Mouse (Mus musculus) stomach, embryonic 16.5 days (tissue): ENCODE measurements around the gene Ccr8. TPM values are rescaled to one million over a fixed set of nuclear protein-coding genes. Genes with fewer than 3 reads are reported as not detected.

Experiments used
- ATAC-seq: fragments of 200-750 bp; cut with Nextera tagmentation; 2 replicates; pipeline ENCODE4 v1.8.0; 2017; ENCODE audit warnings: moderate number of reproducible peaks, moderate TSS enrichment; ENCODE audit not compliant: insufficient read depth, low FRiP score
- H3K27ac ChIP-seq: fragments of 300-500 bp; sonication (generic); 2 replicates; pipeline ENCODE4 v1.5.1; 2014; ENCODE audit warnings: low read length
- H3K27me3 ChIP-seq: fragments of 300-500 bp; sonication (generic); 2 replicates; pipeline ENCODE4 v1.6.1; 2014; ENCODE audit warnings: low read length, control low read depth, mixed read lengths; ENCODE audit not compliant: control insufficient read depth, insufficient read depth
- H3K36me3 ChIP-seq: fragments of 300-500 bp; sonication (generic); 2 replicates; pipeline ENCODE4 v1.6.1; 2014; ENCODE audit warnings: low read length; ENCODE audit not compliant: control insufficient read depth, insufficient read depth
- H3K4me1 ChIP-seq: fragments of 300-500 bp; sonication (generic); 2 replicates; pipeline ENCODE4 v1.6.1; 2014; ENCODE audit warnings: low read length, control low read depth, mixed read lengths; ENCODE audit not compliant: control insufficient read depth, insufficient read depth
- H3K4me2 ChIP-seq: fragments of 300-500 bp; sonication (generic); 2 replicates; pipeline ENCODE4 v1.6.1; 2014; ENCODE audit warnings: low read depth, low read length, mixed read lengths
- H3K4me3 ChIP-seq: fragments of 300-500 bp; sonication (generic); replicated peaks from 2 replicates; pipeline ENCODE4 v1.5.1; 2014; ENCODE audit warnings: mild to moderate bottlenecking, low read length
- H3K9ac ChIP-seq: fragments of 300-500 bp; sonication (generic); 2 replicates; pipeline ENCODE4 v1.6.1; 2014; ENCODE audit warnings: low read length
- H3K9me3 ChIP-seq: fragments of 300-500 bp; sonication (generic); replicated peaks from 2 replicates; pipeline ENCODE4 v1.6.1; 2016; ENCODE audit warnings: low read length, control low read depth; ENCODE audit not compliant: control insufficient read depth
- WGBS: fragments of 180-500 bp; shearing (Covaris S2); extraction: QIAGEN DNeasy Blood & Tissue Kit; methylation state at CpG from one replicate; pipeline ENCODE4 v1.1.7; 2014; 5-methylcytosine and 5-hydroxymethylcytosine counted together
- polyA plus RNA-seq: library from polyadenylated mRNA; unstranded; fragments of >200 nt; fragmentation: Nextera tagmentation; extraction: Ambion mirVana; gene quantifications from 2 replicates; pipeline ENCODE4 v1.2.1, GENCODE M21; 2015

Gene Ccr8
- polyA plus RNA-seq, result 0.97 and 1.0 TPM in 2 replicates

DNA sequence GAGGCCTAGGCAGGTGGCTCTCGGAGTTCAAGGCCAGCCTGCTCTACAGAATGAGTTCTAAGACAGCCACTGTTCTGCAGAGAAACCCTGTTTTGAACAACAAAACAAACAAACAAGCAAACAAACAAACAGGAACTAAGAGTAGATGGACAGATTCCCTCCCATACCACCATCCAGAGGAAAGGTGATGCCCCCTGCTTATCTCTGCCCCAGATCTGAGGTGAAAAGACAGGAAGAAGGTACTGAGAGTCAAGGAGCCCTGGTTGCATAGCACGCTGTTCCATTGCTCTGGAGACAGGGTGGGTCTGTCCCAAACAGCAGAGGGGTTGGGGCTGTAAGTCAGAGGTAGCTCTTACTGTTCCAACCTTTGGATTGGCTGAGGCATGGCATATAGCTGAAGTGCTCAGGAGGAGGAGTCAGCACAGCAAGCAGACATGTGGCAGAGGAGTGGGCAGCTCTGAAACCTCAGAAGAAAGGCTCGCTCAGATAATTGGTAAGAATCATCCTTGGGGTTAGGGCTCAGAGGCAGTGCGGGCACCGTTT lies at the start of gene Ccr8:
Gene Ccr8 (plus strand): TSS at position 419 of the 543 bp plus-strand sequence.
- Histone ChIP-seq H3K27me3 (no peaks in the 10 kb centered on the region), H3K4me3 (no peak within 1 kb of the TSS), H3K36me3 (no peaks in the 10 kb centered on the region), H3K9me3 (no peaks in the 10 kb centered on the region), H3K27ac (no peak within 1 kb of the TSS), H3K4me2 (no peak within 1 kb of the TSS), H3K9ac (no peak within 1 kb of the TSS; the same call in 1 of the 2 replicates), H3K4me1 (no peaks in the 10 kb centered on the region)
- no peak for ATAC-seq
- WGBS, result 75% methylated on average over 5 of the region's 5 CpGs

DNA sequence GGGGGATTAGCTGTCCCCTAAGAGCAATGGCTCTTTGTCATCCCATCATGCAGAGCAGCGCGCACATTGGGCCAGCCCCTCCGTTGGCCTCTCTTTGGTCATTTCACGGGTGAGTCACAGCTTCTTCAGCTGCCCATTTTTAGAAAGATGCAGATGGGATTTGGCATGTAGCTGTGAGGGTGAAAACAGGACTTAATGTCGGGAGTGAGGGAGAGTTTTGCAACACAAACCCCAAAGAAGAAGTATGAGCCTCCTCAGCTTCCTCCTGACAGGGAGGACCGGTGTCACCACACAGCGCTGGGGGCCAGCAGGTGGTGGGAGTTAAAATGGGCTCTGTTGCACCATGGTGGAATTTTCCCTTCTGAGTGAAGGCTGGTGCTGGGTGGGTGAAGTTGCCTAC lies 48.8 kb upstream of the Ccr8 start:
- Histone ChIP-seq H3K4me1 (no peaks in the 10 kb centered on the region), H3K4me3 (no peak overlapping the region), H3K36me3 (no peaks in the 10 kb centered on the region), H3K27me3 (no peaks in the 10 kb centered on the region), H3K9me3 (no peaks in the 10 kb centered on the region), H3K4me2 (no peak overlapping the region), H3K27ac (no peak overlapping the region), H3K9ac (no peak overlapping the region)
- no peak for ATAC-seq
- WGBS, result 79% methylated on average over 7 of the region's 7 CpGs

DNA sequence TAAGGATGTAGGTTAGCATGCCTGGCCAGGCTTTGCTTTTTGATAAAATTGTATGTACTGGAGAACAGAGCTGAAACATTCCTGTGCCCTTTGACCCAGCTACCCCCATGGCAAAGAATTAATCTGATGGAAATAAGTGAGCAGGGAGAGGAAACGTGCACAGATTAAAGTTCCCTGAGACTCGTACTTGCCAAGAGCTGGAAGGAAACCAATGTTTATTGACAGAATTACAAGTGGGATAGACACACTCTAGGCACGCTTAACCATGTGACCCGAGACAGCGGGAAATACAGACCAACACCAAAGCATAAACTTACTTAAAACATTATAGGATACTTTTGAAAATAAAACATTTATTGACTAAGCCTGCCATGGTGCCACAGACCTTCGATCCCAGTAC lies 43.4 kb upstream of the Ccr8 start:
- Histone ChIP-seq H3K27ac (no peak overlapping the region), H3K27me3 (no peaks in the 10 kb centered on the region), H3K9me3 (no peaks in the 10 kb centered on the region), H3K9ac (no peak overlapping the region), H3K36me3 (no peaks in the 10 kb centered on the region), H3K4me1 (no peaks in the 10 kb centered on the region), H3K4me2 (no peak overlapping the region), H3K4me3 (no peak overlapping the region)
- 0 out of 2 replicates have a peak, but pooled peaks have one; percentile 59 for ATAC-seq
- WGBS, result 53% methylated on average over 6 of the region's 6 CpGs

DNA sequence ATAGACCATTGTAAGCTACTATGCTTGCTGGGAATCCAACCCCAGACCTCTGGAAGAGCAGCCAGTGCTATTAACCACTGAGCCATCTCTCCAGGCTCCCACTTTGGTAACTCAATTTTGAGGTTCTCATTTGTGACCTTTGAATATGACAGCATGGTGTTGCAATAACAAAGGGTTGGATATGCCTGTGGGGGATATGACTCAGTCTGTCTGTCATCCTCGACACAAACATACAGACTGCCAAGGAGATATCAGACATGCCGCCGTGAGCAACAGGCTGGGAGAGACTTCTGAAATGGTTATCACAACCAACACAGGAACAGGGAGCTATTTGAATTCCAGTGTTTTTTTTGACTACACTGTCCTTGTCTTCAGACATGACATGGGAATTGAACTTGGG lies 42.5 kb upstream of the Ccr8 start:
- no peaks in the 10 kb centered on the region for H3K36me3 ChIP-seq
- H3K9me3 ChIP-seq, result no peaks in the 10 kb centered on the region
- no peak overlapping the region for H3K9ac ChIP-seq
- H3K4me2 ChIP-seq, result no peak overlapping the region
- ATAC-seq, result no peak
- H3K4me1 ChIP-seq, result no peaks in the 10 kb centered on the region
- H3K27ac ChIP-seq, result no peak overlapping the region
- no peaks in the 10 kb centered on the region for H3K27me3 ChIP-seq
- no peak overlapping the region for H3K4me3 ChIP-seq
- 64% methylated on average over 3 of the region's 3 CpGs for WGBS

DNA sequence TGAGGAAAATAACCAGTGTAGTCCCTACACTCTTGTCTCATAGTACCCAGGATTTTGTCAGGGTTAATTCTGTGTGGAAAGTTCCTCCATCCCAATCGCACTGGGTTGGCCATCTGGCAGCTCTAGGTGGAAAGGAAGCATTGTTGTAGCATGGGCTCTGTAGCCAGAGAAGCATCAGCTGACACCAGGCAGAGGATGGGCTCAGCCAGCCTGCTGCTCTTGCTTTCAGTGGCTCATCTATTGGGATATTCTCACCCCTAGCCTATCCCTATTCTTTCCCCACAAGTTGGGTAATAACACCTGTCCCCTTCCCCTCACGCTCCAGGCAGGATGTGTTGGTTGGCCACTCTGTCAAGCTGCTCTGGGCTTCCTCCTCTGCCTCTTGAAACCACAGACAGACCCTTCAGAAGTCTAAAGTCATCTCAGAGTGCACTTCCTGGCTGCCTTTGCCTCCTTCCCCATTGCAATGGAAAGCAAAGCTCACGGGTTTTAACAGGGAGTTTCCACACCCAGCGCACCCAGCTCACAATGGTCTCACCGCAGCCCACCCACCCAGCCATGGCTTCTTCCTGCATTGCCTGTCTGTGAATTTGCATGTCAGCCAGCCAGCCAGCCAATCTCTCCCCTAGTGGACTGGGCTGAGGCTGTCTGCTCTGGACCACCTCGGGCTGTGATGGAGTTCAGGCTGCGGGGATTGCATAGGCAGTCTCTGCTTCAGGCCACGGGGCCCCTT lies 37.2 kb upstream of the Ccr8 start:
- H3K9ac ChIP-seq, result no peak overlapping the region
- no peaks in the 10 kb centered on the region for H3K36me3 ChIP-seq
- H3K9me3 ChIP-seq, result no peaks in the 10 kb centered on the region
- whole genome bisulfite sequencing, result 50% methylated on average over 8 of the region's 8 CpGs
- no peak for ATAC-seq
- H3K4me1 ChIP-seq, result no peaks in the 10 kb centered on the region
- H3K27ac ChIP-seq, result no peak overlapping the region
- H3K4me3 ChIP-seq, result no peak overlapping the region
- no peaks in the 10 kb centered on the region; the same call in 1 of the 2 replicates for H3K27me3 ChIP-seq
- H3K4me2 ChIP-seq, result no peak overlapping the region

DNA sequence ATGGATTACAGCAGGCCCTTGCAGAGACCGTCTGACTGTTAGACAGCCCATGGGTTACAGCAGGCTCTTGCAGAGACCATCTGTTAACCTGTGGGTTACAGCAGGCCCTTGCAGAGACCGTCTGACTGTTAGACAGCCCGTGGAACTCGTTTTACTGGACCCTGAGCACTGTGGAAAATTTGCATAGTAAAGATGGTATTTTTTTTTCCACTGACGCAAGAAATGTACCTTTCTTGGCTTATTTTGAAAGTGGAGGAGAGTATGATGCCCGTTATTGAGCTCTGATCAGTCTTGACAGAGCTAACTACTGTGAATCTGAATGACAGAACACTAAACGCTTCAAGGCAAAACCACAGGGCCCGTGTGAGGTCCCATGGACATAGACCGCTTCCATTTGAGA lies 35.7 kb upstream of the Ccr8 start:
- H3K4me3 ChIP-seq, result no peak overlapping the region
- WGBS, result 65% methylated on average over 9 of the region's 9 CpGs
- no peaks in the 10 kb centered on the region for H3K36me3 ChIP-seq
- no peaks in the 10 kb centered on the region for H3K4me1 ChIP-seq
- no peak overlapping the region for H3K9ac ChIP-seq
- no peak for ATAC-seq
- H3K27me3 ChIP-seq, result no peaks in the 10 kb centered on the region; the same call in 1 of the 2 replicates
- H3K9me3 ChIP-seq, result no peaks in the 10 kb centered on the region
- no peak overlapping the region for H3K27ac ChIP-seq
- H3K4me2 ChIP-seq, result no peak overlapping the region

DNA sequence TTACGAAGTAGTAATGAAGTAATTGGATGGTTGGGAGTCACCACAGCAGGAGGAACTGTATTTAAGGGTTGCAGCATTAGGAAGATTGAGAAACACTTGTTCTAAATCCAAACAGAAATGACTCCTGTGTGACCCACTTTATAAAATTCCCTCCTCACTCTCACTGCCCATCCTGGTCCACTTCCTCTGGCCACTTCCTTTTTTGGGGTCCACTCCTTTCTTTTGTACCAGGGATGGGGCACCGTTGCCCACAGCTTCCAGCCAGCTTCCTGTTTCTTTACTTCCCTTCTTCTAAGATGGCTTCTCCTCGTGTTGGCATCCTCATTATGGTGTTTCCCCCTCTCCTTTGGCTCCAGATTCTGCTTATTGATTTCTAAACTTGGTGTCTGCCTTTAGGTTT lies 33.2 kb upstream of the Ccr8 start:
- Histone ChIP-seq H3K36me3 (no peaks in the 10 kb centered on the region), H3K9me3 (no peaks in the 10 kb centered on the region), H3K4me3 (no peak overlapping the region), H3K27ac (no peak overlapping the region), H3K4me2 (no peak overlapping the region), H3K9ac (no peak overlapping the region), H3K27me3 (no peaks in the 10 kb centered on the region; the same call in 1 of the 2 replicates), H3K4me1 (no peaks in the 10 kb centered on the region)
- no peak for ATAC-seq
- 62% methylated on average over 3 of the region's 3 CpGs for WGBS

DNA sequence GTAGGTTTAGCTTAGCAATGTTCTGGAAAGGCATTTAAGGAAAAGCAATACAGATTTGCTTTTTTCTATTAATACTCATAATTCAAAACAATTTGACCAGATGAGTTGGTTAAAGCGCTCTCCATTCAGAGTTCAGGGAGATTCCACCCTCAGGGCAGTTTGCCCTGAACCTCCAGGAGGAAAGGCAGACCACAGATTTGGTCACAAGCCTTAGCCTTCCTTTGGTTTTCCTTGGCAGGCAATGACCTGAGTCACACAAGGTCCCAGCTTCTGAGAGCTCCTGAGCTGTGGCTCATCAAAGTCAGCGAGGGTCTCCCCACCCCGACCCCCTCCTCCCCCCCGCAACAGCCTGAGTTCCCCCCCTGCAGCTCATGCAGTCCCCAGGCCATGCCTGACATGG lies 27.6 kb upstream of the Ccr8 start:
- Histone ChIP-seq H3K4me1 (no peaks in the 10 kb centered on the region), H3K4me2 (no peak overlapping the region)
- 81% methylated on average over 4 of the region's 4 CpGs for WGBS

DNA sequence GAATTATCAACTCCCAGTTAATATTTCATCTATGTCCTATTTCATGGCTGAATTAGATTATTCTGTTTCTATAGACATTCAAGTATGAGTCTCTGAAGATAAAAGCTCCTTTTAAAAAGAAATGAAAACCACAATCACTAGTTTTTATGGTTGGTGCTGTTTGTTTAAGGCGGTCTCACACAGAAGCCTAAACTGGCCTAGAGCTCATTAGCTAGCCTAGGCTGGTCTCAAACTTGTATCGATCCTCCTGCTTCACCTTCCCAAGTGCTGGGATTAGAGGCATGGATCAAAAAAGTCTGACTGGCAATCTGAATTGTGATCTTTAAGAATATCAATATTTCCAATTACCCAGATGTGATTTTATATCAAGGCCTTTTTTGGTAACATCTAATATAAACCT lies 24.3 kb upstream of the Ccr8 start:
- 72% methylated on average over 2 of the region's 2 CpGs for WGBS
- no peak overlapping the region for H3K4me3 ChIP-seq
- no peak overlapping the region for H3K9ac ChIP-seq
- no peaks in the 10 kb centered on the region; the same call in 1 of the 2 replicates for H3K4me1 ChIP-seq
- H3K27me3 ChIP-seq, result no peaks in the 10 kb centered on the region
- H3K4me2 ChIP-seq, result no peak overlapping the region
- H3K9me3 ChIP-seq, result no peaks in the 10 kb centered on the region
- ATAC-seq, result no peak
- H3K36me3 ChIP-seq, result no peaks in the 10 kb centered on the region
- no peak overlapping the region for H3K27ac ChIP-seq

More for the DNA sequence above, 27.6 kb upstream of the Ccr8 start:
- ATAC-seq, result no peak
- H3K27ac ChIP-seq, result no peak overlapping the region
- H3K9ac ChIP-seq, result no peak overlapping the region
- no peaks in the 10 kb centered on the region for H3K36me3 ChIP-seq
- H3K4me3 ChIP-seq, result no peak overlapping the region
- no peaks in the 10 kb centered on the region for H3K27me3 ChIP-seq
- no peaks in the 10 kb centered on the region for H3K9me3 ChIP-seq
